Mouse (Mus musculus): ENCODE measurements at regions not wholly inside any gene's neighbourhood (a gene's known extent, or its start where the extent isn't known, plus 50 kb on each side); places are given as distances from the start of the nearest gene placed in this dataset.

- TF ChIP-seq POLR2A (IDR thresholded peaks at IDR 0.05; ENCODE audit: extremely low read depth, insufficient read depth, low read length), result no peak
- TF ChIP-seq CTCF (IDR thresholded peaks at IDR 0.05; ENCODE audit: low read depth, low read length), result no peak
Observed at GRCm38 (mm10) chr19:45307299-45308275, 55.9 kb upstream of the Btrc start.

Data from liver, adult 2 months (tissue).